Mouse (Mus musculus) heart, postnatal 36 days (tissue): ENCODE results near the gene Zbtb8b. TPM values are rescaled to one million over a fixed set of nuclear protein-coding genes. Genes with fewer than 3 reads are reported as not detected.

Experiments used
- DNase-seq, 2 experiments: peaks; one replicate each; pipeline ENCODE4 v3.0.0; 2021 to 2022
- intact Hi-C: fragments of 180-260 bp; cut with DNase I; formaldehyde crosslinking; loops from one replicate; pipeline ENCODE4 v1.15.1; 2025
- total RNA-seq, 2 experiments: library from RNA; stranded (reverse); gene quantifications; 2 replicates each; pipeline ENCODE4 v1.2.3; 2021

Gene Zbtb8b
- total RNA-seq, 2 experiments from 2014 or later: not detected

GRCm38 (mm10) chr4:129377601-129378390, 62.9 kb downstream of the Zbtb8b start, which contains the start of gene Zbtb8a:
Gene Zbtb8a (minus strand): TSS chr4:129378116.
- intact Hi-C loops: loop anchor here (2.0 kb wide), 1 partner anchor 27 kb away; no protein-coding TSS in a partner anchor

GRCm38 (mm10) chr4:129376961-129377545, 63.6 kb downstream of the Zbtb8b start:
- DNase-seq: peak; percentile 60 to 73
- intact Hi-C loops: loop anchor here (2.0 kb wide), 1 partner anchor 26 kb away; no protein-coding TSS in a partner anchor

More at GRCm38 (mm10) chr4:129377601-129378390, 62.9 kb downstream of the Zbtb8b start, which contains the start of gene Zbtb8a:
- peak; percentile 57 to 73 for DNase-seq

- no peak for DNase-seq
- intact Hi-C loops: loop anchor here (2.0 kb wide), 1 partner anchor 25 kb away; no protein-coding TSS in a partner anchor
These were observed 64.8 kb downstream of the Zbtb8b start for GRCm38 (mm10) chr4:129375821-129376220.

Other genes starting within 250 kb of the Zbtb8b start
- 1 to 10 TPM; 3.5 to 3.6 TPM for gene C77080, start 179.4 kb downstream of the Zbtb8b start, total RNA-seq
- 10 to 100 TPM; 15.8 to 17.1 TPM for gene Sync, start 153.2 kb downstream of the Zbtb8b start, total RNA-seq
- 10 to 100 TPM; 70.5 to 80.8 TPM for gene Rbbp4, start 105.5 kb downstream of the Zbtb8b start, total RNA-seq
- gene Zbtb8os, start 105.2 kb downstream of the Zbtb8b start, total RNA-seq: 10 to 100 TPM; 22.9 to 27.1 TPM
- gene Zbtb8a, start 62.7 kb downstream of the Zbtb8b start, total RNA-seq: 1 to 10 TPM; 3.3 to 4.1 TPM
- 10 to 100 TPM; 50.3 to 53.8 TPM for gene Bsdc1, start 20.7 kb upstream of the Zbtb8b start, total RNA-seq
- gene Tssk3, start 50.2 kb upstream of the Zbtb8b start, total RNA-seq: not detected
- gene Fam229a, start 50.3 kb upstream of the Zbtb8b start, total RNA-seq: not detected
- gene Marcksl1, start 72.7 kb upstream of the Zbtb8b start, total RNA-seq: 1 to 10 TPM; 4.4 to 5.7 TPM
- gene Hdac1, start 101.9 kb upstream of the Zbtb8b start, total RNA-seq: 10 to 100 TPM; 17.7 to 21.1 TPM
- gene Lck, start 132.8 kb upstream of the Zbtb8b start, total RNA-seq: 1 to 10 TPM in 1 of 2 experiments, under 1 TPM in 1; 0.72 to 1.5 TPM
- gene Fam167b, start 137.7 kb upstream of the Zbtb8b start, total RNA-seq: under 1 TPM; 0.46 to 1.00 TPM
- gene Eif3i, start 159.8 kb upstream of the Zbtb8b start, total RNA-seq: 100 to 1,000 TPM; 125 to 129 TPM
- gene Tmem234, start 159.8 kb upstream of the Zbtb8b start, total RNA-seq: 10 to 100 TPM; 42.7 to 43.6 TPM
- under 1 TPM; 0.44 to 0.95 TPM for gene Dcdc2b, start 173.4 kb upstream of the Zbtb8b start, total RNA-seq
- gene Iqcc, start 178.2 kb upstream of the Zbtb8b start, total RNA-seq: 10 to 100 TPM; 14.4 to 18.7 TPM
- 10 to 100 TPM; 21.1 to 26.9 TPM for gene Ccdc28b, start 183.1 kb upstream of the Zbtb8b start, total RNA-seq
- 10 to 100 TPM; 23.9 to 32.0 TPM for gene Txlna, start 200.2 kb upstream of the Zbtb8b start, total RNA-seq
- 10 to 100 TPM; 63.3 to 73.1 TPM for gene Kpna6, start 231.9 kb upstream of the Zbtb8b start, total RNA-seq